Mouse (Mus musculus) heart, embryonic 14.5 days (tissue): ENCODE data around the gene Myadml2. TPM values are rescaled to one million over a fixed set of nuclear protein-coding genes. Genes with fewer than 3 reads are reported as not detected.

Source experiments
- ATAC-seq: fragments of 200-750 bp; cut with Nextera tagmentation; 2 replicates; pipeline ENCODE4 v1.8.0; 2017; ENCODE audit warnings: low read depth, moderate TSS enrichment; ENCODE audit not compliant: insufficient number of reproducible peaks, insufficient read depth, low FRiP score
- H3K27ac ChIP-seq, 2 experiments: fragments of 200-500 bp in 1 of 2; fragments of 300-500 bp in 1 of 2; sonication (generic) in 1 of 2; replicated peaks in 1 of 2; 2 replicates each; pipeline ENCODE4 v1.5.1; 2012 to 2014; ENCODE audit warnings: low read depth in 2 of 2, low read length in 2 of 2, control low read depth in 1 of 2, mild to moderate bottlenecking in 1 of 2, mixed read lengths in 1 of 2; ENCODE audit not compliant: control insufficient read depth in 1 of 2, insufficient read depth in 1 of 2
- H3K27me3 ChIP-seq: fragments of 300-500 bp; sonication (generic); 2 replicates; pipeline ENCODE4 v1.6.1; 2014; ENCODE audit warnings: mild to moderate bottlenecking, low read length, control low read depth; ENCODE audit not compliant: control insufficient read depth, insufficient read depth
- H3K36me3 ChIP-seq: fragments of 300-500 bp; sonication (generic); 2 replicates; pipeline ENCODE4 v1.6.1; 2014; ENCODE audit warnings: mild to moderate bottlenecking, control low read depth, low read length, mixed read lengths; ENCODE audit not compliant: control insufficient read depth, insufficient read depth
- H3K4me1 ChIP-seq, 2 experiments: fragments of 200-500 bp in 1 of 2; fragments of 300-500 bp in 1 of 2; sonication (generic) in 1 of 2; 2 replicates each; pipeline ENCODE4 v1.6.1; 2012 to 2014; ENCODE audit warnings: low read length in 2 of 2, control low read depth in 1 of 2, mixed read lengths in 1 of 2; ENCODE audit not compliant: control insufficient read depth in 2 of 2, insufficient read depth in 2 of 2
- H3K4me2 ChIP-seq: fragments of 300-500 bp; sonication (generic); 2 replicates; pipeline ENCODE4 v1.6.1; 2014; ENCODE audit warnings: mild to moderate bottlenecking, low read length
- H3K4me3 ChIP-seq, 2 experiments: fragments of 200-500 bp in 1 of 2; fragments of 300-500 bp in 1 of 2; sonication (generic) in 1 of 2; 2 replicates each; pipeline ENCODE4 v1.5.1; 2012 to 2014; ENCODE audit warnings: low read length in 2 of 2, mild to moderate bottlenecking in 2 of 2, control low read depth in 1 of 2, low read depth in 1 of 2, moderate library complexity in 1 of 2; ENCODE audit not compliant: control insufficient read depth in 1 of 2, insufficient read depth in 1 of 2
- H3K9ac ChIP-seq: fragments of 300-500 bp; sonication (generic); 2 replicates; pipeline ENCODE4 v1.6.1; 2014; ENCODE audit warnings: mild to moderate bottlenecking, low read length
- H3K9me3 ChIP-seq: fragments of 300-500 bp; sonication (generic); 2 replicates; pipeline ENCODE4 v1.6.1; 2016; ENCODE audit warnings: low read length, control low read depth; ENCODE audit not compliant: control insufficient read depth
- WGBS: fragments of 180-500 bp; shearing (Covaris S2); extraction: QIAGEN DNeasy Blood & Tissue Kit; methylation state at CpG from one replicate; pipeline ENCODE4 v1.1.7; 2014; 5-methylcytosine and 5-hydroxymethylcytosine counted together
- polyA plus RNA-seq: library from polyadenylated mRNA; unstranded; fragments of >200 nt; fragmentation: Nextera tagmentation; extraction: Ambion mirVana; gene quantifications from 2 replicates; pipeline ENCODE4 v1.2.1, GENCODE M21; 2014

The Myadml2 gene
- polyA plus RNA-seq, 1 experiment from 2014 or later, result 19.5 TPM

DNA sequence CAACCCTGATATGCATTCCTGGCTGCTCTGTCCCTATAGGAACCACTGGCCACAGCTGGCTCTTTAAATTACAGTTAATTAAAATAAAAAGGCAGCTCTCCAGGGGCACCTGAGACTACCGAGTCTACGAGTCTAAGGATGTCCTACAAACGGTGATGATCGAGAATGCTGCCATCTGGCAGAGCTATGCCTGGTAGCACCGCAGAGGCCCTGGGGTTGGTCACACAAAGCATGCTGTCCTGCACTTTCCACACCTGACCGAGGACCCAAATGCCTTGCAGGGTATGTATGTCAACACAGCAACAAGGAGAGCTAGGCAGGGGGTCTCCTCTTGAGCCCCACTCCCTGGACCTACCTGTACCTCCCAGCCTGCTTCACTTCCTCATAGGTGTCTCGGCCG is 34.0 kb downstream of the Myadml2 start:
- H3K36me3 ChIP-seq, result peaks cover 56% of the 10 kb centered on the region
- H3K27me3 ChIP-seq, result no peaks in the 10 kb centered on the region
- peaks cover 11 to 17% of the 10 kb centered on the region in 2 experiments for H3K4me1 ChIP-seq
- no peak for ATAC-seq
- no peaks in the 10 kb centered on the region for H3K9me3 ChIP-seq
- H3K4me2 ChIP-seq, result no peak overlapping the region
- H3K4me3 ChIP-seq, result no peak overlapping the region
- no peak overlapping the region for H3K27ac ChIP-seq
- WGBS, result 90% methylated on average over 8 of the region's 8 CpGs
- H3K9ac ChIP-seq, result no peak overlapping the region

DNA sequence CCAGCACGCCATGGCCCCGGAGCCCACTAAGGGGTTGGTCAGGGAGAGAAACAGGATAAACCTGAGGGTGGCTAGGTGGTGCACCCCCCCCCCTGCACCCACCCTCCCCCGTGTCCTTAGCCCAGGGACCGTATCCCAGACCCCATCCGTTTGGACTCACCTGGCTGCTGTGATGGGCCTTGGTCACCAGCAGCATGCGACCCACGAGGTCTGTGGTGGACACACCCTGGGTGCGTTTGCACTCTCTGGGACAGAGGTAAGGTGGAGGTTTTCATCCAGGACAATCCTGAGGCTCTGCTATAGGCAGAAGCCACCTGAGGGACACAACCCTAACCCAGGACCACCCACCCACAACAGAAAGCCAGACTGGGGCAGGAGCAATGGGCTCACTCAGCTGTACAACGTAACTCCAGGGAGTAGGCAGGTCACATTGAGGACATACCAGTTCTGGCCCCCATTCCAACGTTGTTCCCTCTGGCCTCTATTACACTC is 34.4 kb downstream of the Myadml2 start:
- Histone ChIP-seq H3K27ac (no peak overlapping the region), H3K4me3 (no peak overlapping the region), H3K4me2 (no peak overlapping the region), H3K27me3 (no peaks in the 10 kb centered on the region), H3K9me3 (no peaks in the 10 kb centered on the region), H3K9ac (no peak overlapping the region), H3K36me3 (peaks cover 51% of the 10 kb centered on the region), H3K4me1 (peaks cover 15 to 22% of the 10 kb centered on the region in 2 experiments)
- 86% methylated on average over 10 of the region's 10 CpGs for WGBS
- ATAC-seq, result no peak

DNA sequence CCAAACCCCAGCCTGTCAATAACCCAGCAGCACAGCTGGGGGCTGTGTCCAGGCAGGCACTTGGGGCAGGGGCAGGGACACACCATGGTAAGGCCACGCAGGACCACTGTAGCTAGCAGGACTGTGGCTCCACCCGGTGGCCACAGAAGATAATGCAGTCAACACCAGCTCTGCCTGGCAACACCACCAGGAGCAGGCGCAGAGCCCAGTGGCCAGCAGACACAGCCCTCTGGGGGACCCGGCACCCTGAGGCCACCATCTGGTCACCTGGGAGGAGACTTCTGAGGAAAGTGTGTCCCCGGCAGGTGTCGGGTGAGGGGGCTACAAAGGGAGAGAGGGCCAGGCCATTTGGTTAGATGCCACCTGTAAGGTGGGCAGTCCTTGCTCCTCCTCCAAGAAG is 35.2 kb downstream of the Myadml2 start:
- Histone ChIP-seq H3K27ac (no peak overlapping the region), H3K27me3 (no peaks in the 10 kb centered on the region), H3K36me3 (peaks cover 46% of the 10 kb centered on the region), H3K4me3 (no peak overlapping the region), H3K9me3 (no peaks in the 10 kb centered on the region), H3K9ac (no peak overlapping the region), H3K4me2 (no peak overlapping the region), H3K4me1 (peaks cover 16 to 29% of the 10 kb centered on the region in 2 experiments)
- 46% methylated on average over 6 of the region's 6 CpGs for WGBS
- ATAC-seq, result no peak; the same call in 1 of the 2 replicates

DNA sequence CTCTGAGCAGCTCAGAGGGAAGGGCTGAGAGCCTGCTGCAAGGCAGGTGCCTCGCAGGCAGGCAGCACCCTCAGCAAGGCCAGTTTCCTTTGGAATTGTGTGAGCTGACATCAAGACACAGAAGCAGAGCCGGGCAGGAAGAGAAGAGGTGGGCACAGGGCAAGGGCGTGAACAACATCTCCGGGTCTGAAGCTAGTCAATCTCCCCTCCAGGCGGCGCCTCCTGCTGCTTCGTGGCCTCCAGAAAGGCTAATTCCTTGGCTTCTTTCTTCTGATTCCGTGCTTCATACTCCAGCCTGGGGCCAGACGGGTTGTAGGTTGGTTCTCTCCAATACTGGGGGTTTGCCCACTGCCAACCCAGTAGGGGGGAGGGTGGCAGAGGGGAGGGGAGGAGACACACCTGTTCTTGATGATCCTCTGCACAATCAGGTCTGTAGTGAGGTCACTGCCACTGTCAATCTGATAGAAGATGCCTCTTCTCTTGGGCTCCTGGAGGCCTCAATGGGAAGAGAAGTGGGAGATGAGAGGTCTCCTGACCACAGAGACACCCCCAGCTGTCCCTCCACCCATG is 37.4 kb downstream of the Myadml2 start:
- Histone ChIP-seq H3K27me3 (no peaks in the 10 kb centered on the region), H3K4me3 (no peak overlapping the region), H3K9ac (no peak overlapping the region), H3K9me3 (no peaks in the 10 kb centered on the region), H3K27ac (no peak overlapping the region), H3K4me1 (peaks cover 16 to 23% of the 10 kb centered on the region in 2 experiments), H3K36me3 (peaks cover 54% of the 10 kb centered on the region), H3K4me2 (no peak overlapping the region)
- no peak for ATAC-seq
- WGBS, result 85% methylated on average over 9 of the region's 9 CpGs

DNA sequence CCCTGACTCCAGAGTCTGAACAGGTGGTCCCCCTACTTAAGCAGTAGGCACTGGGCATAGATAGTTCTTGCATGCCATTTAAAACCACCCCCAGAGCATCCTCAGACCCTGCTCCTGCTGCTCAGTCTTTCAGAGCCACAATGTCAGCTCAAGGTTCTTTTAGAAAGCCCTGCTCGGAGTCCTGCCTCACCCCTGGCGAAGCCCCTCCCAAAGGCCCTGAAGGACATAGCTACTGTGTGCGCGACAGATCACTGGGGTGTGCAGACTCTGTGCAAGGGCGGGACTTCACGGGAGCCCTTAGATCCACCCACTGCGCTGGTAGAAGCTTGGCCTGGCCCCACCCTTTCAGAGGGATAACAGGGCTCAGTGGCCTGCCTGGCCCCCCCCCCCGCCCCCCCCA is 38.7 kb downstream of the Myadml2 start:
- Histone ChIP-seq H3K4me3 (no peak overlapping the region; a peak in 1 of 4 replicates), H3K4me2 (peak overlapping the region; percentile 79), H3K27me3 (no peaks in the 10 kb centered on the region), H3K36me3 (peaks cover 60% of the 10 kb centered on the region), H3K9ac (peak overlapping the region; percentile 75), H3K9me3 (no peaks in the 10 kb centered on the region), H3K27ac (peak overlapping the region; percentile 30 to 31), H3K4me1 (peaks cover 16 to 23% of the 10 kb centered on the region in 2 experiments)
- 29% methylated on average over 8 of the region's 8 CpGs for WGBS
- ATAC-seq, result 0 out of 2 replicates have a peak, but pooled peaks have one; percentile 51

DNA sequence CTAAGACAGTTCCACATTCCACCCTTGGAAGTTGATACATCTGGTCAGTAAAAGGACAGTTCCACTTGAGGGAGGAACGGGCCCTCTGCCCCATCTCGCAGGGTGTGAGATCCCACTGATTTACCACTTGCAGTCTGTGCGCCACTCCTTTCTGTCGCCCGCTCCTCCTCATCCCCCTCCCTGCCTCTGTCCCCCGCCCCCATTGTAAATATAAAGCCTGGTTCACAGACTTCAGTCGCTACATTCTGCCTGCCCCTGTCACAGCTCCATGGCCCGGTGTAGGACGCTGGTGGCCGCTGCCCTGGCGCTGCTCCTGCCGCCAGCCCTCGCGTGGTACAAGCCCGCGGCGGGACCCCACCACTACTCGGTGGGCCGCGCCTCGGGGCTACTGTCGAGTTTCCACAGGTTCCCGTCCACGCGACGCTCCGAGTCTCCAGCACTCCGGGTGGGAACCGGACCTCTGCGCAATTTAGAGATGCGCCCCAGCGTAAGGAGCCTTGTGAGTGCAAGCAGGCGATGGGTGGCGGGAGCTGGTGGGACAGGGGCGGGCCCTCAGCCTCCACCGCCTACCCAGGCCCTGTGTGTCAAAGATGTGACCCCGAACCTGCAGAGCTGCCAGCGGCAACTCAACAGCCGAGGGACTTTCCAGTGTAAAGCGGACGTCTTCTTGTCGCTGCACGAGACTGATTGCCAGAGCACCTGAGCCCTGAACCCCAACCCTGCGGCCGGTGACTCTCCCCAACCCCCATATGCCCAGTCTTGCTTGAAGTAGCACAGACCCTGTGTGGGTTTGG is 39.5 kb downstream of the Myadml2 start, which contains the start of gene Npb:
Gene Npb (plus strand): TSS at position 237 of the 794 bp plus-strand sequence.
- peak within 1 kb of the TSS; percentile 37 to 38 for H3K4me3 ChIP-seq
- peaks cover 60% of the 10 kb centered on the region for H3K36me3 ChIP-seq
- no peak for ATAC-seq
- H3K27me3 ChIP-seq, result no peaks in the 10 kb centered on the region
- peak within 1 kb of the TSS; percentile 79 for H3K4me2 ChIP-seq
- peak within 1 kb of the TSS; percentile 30 to 31 for H3K27ac ChIP-seq
- peak within 1 kb of the TSS; percentile 75 for H3K9ac ChIP-seq
- 4% methylated on average over 45 of the region's 45 CpGs for WGBS
- peaks cover 16 to 23% of the 10 kb centered on the region in 2 experiments for H3K4me1 ChIP-seq
- H3K9me3 ChIP-seq, result no peaks in the 10 kb centered on the region

DNA sequence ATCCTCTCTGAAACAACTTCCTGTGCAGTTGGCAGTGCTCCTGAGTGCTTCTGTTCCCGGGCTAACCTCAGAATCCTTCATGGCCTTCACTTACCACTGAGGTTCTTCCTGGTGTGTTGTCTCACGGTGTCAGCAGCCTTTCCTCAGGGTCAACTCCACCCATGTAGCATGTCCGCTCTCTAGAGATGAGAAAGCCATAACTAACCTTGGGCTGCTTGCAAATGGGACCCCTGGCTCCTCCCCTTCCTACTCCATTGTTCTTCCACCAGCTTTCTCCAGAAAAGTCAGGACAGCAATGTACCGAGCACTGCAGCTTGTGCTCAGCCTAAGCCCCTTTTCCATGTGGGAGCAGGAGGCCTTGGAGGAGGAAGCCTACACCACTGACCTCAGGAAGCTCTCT is 41.2 kb downstream of the Myadml2 start:
- no peak overlapping the region for H3K4me3 ChIP-seq
- peaks cover 16 to 23% of the 10 kb centered on the region in 2 experiments for H3K4me1 ChIP-seq
- 0 out of 4 replicates have a peak overlapping the region, but pooled peaks of 1 of the 2 experiments have one; percentile 10 for H3K27ac ChIP-seq
- peaks cover 60% of the 10 kb centered on the region for H3K36me3 ChIP-seq
- no peaks in the 10 kb centered on the region for H3K27me3 ChIP-seq
- no peak overlapping the region; the same call in 1 of the 2 replicates for H3K9ac ChIP-seq
- H3K9me3 ChIP-seq, result no peaks in the 10 kb centered on the region
- ATAC-seq, result no peak
- 66% methylated on average over 4 of the region's 4 CpGs for WGBS
- no peak overlapping the region for H3K4me2 ChIP-seq
